15 mouse cellular contexts compared by ENCODE assay signal in the genomic region with DNA sequence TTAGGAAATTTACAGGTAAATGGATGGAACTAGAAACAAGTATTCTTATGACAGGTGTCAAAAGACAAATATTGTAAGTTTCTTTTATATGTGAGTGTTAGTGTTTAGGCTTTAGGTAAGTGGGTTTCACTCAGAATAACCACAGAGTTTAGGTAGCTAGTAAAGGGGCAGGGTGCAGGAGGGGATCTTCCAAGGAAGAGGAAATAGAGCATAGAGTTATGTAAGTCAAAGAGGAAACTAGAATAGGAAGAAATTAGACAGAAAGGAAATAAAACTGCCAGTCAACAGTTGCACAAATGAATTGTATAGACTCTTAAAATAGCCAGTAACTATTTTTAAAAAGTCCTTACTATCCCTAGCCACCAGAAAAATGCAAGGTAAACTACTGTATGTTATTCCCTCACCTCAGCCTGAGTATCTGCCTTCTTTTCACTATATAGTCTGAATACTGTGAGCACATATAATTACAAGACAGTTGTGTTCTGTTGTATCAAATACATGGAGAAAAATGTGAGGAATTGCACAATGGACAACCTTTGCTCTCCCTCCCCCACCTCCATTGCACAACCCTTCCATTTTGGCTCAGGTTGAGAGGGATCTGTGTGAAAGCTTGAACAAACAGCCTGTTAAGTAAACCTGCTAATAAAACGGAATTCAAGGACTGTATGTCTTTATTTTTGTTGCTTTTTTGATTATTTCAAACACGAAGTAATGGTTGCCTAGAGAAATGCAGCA. TPM values are rescaled to one million over a fixed set of nuclear protein-coding genes. Genes with fewer than 3 reads are reported as not detected.
A peak's percentile ranks its signal among the peaks of the same experiment; 100 is the strongest.
DNase-seq lines count a peak whose midpoint lies in the region; ATAC-seq and TF ChIP-seq lines count a peak whose summit lies in the region.
"Had no signal": no experiment of that assay in that cellular context is flagged by ENCODE, and none has a peak within 500 bp of the region (broad histone marks: within the 10 kb centered on the region; RNA-seq: fewer than 3 reads in every experiment).

No protein-coding gene starts in this region.

- TF ChIP-seq POLR2A in liver, adult 2 months (IDR thresholded peaks at IDR 0.05; ENCODE audit: extremely low read depth, insufficient read depth, low read length), result no peak

- 17% methylated on average over 2 of the region's 2 CpGs for WGBS in liver, adult 2 months
- WGBS in midbrain, embryonic 15.5 days, result 70% methylated on average over 2 of the region's 2 CpGs

- H3K27ac ChIP-seq in liver, adult 2 months (replicated peaks; ENCODE audit: insufficient read depth, low read depth, low read length), result no peak overlapping the region; the same call in 1 of the 2 replicates
- no peak overlapping the region for H3K27ac ChIP-seq in midbrain, embryonic 15.5 days
- H3K27ac ChIP-seq: embryonic facial prominence, embryonic 13.5 days; lung, embryonic 15.5 days; neural tube, embryonic 13.5 days had no signal

- H3K4me1 ChIP-seq in liver, adult 2 months (ENCODE audit: control insufficient read depth, insufficient read depth, low read length), result peaks cover 7% of the 10 kb centered on the region; the same call in 1 of the 2 replicates
- no peaks in the 10 kb centered on the region for H3K4me1 ChIP-seq in midbrain, embryonic 15.5 days
- H3K4me1 ChIP-seq: embryonic facial prominence, embryonic 13.5 days; lung, embryonic 15.5 days; neural tube, embryonic 13.5 days had no signal

- H3K9ac ChIP-seq in liver, adult 2 months (ENCODE audit: low read depth, low read length), result no peak overlapping the region
- H3K9ac ChIP-seq in midbrain, embryonic 15.5 days, result no peak overlapping the region
- H3K9ac ChIP-seq: embryonic facial prominence, embryonic 13.5 days; lung, embryonic 15.5 days; neural tube, embryonic 13.5 days had no signal

- ATAC-seq in midbrain, embryonic 15.5 days (replicated peaks), result no peak
- ATAC-seq: forebrain, embryonic 14.5 days had no signal

- no peak for TF ChIP-seq CTCF in liver, adult 2 months (IDR thresholded peaks at IDR 0.05; ENCODE audit: low read depth, low read length)

- H3K4me3 ChIP-seq in liver, adult 2 months (ENCODE audit: insufficient read depth, low read depth, low read length), result peak overlapping the region; percentile 41; the same call in 1 of the 2 replicates
- H3K4me3 ChIP-seq in midbrain, embryonic 15.5 days, result no peak overlapping the region
- H3K4me3 ChIP-seq: embryonic facial prominence, embryonic 13.5 days; lung, embryonic 15.5 days; neural tube, embryonic 13.5 days had no signal

- H3K4me2 ChIP-seq in midbrain, embryonic 15.5 days, result no peak overlapping the region
- H3K4me2 ChIP-seq: embryonic facial prominence, embryonic 13.5 days; lung, embryonic 15.5 days; neural tube, embryonic 13.5 days had no signal

- DNase-seq in adrenal gland, adult 8-10 months, result peak; percentile 13
- no peak for DNase-seq in adrenal gland, postnatal 25 days
- peak; percentile 3 to 17 for DNase-seq in adrenal gland, postnatal 36 days
- peak; percentile 99 for DNase-seq in liver, adult 2 months (ENCODE audit: extremely low read depth, low read depth, low spot score)
- peak; percentile 74 for DNase-seq in lung, postnatal 36 days
- no peak for DNase-seq in cerebellum, adult 11-12 months
- DNase-seq in heart, postnatal 4 days, result no peak
- DNase-seq: cerebellum, postnatal 25 days; heart, postnatal 14 days; retina, postnatal 1 day had no signal

- no peaks in the 10 kb centered on the region for H3K36me3 ChIP-seq in liver, adult 2 months (ENCODE audit: control insufficient read depth, insufficient read depth, low read length)
- no peaks in the 10 kb centered on the region for H3K36me3 ChIP-seq in midbrain, embryonic 15.5 days (replicated peaks)
- H3K36me3 ChIP-seq: embryonic facial prominence, embryonic 13.5 days; lung, embryonic 15.5 days; neural tube, embryonic 13.5 days had no signal

- no peaks in the 10 kb centered on the region for H3K79me2 ChIP-seq in liver, adult 2 months (ENCODE audit: control insufficient read depth, insufficient read depth, low read length)

- no peaks in the 10 kb centered on the region for H3K27me3 ChIP-seq in liver, adult 2 months (ENCODE audit: control insufficient read depth, insufficient read depth, low read length)
- no peaks in the 10 kb centered on the region for H3K27me3 ChIP-seq in midbrain, embryonic 15.5 days (replicated peaks)
- H3K27me3 ChIP-seq: embryonic facial prominence, embryonic 13.5 days; lung, embryonic 15.5 days; neural tube, embryonic 13.5 days had no signal

- H3K9me3 ChIP-seq in midbrain, embryonic 15.5 days, result no peaks in the 10 kb centered on the region
- H3K9me3 ChIP-seq: embryonic facial prominence, embryonic 13.5 days; lung, embryonic 15.5 days; neural tube, embryonic 13.5 days had no signal

RNA-seq across cellular contexts. Expression of gene Tbc1d2b, which starts 32.7 kb away (rescaled TPM):
- total RNA-seq in adrenal gland, adult 8-10 months (2022), result 10 to 100 TPM; 28.0 to 49.4 (median 37.7) TPM
- 30.5 and 44.4 TPM in 2 replicates for total RNA-seq in adrenal gland, postnatal 25 days (2021)
- 10 to 100 TPM; 36.0 to 41.1 TPM for total RNA-seq in adrenal gland, postnatal 36 days (2021)
- 14.1 and 22.1 TPM in 2 replicates for total RNA-seq in liver, adult 2 months (2014; rRNA removed)
- polyA plus RNA-seq in liver, adult 2 months (2012; rRNA removed), result 12.7 and 16.9 TPM in 2 replicates
- 10 to 100 TPM; 14.4 to 18.1 TPM for total RNA-seq in heart, postnatal 4 days (2021)
- 6.5 and 7.6 TPM in 2 replicates for polyA plus RNA-seq in midbrain, embryonic 15.5 days (2015; fragmentation: Nextera tagmentation; extraction: Ambion mirVana)

Comparison
In these comparisons a context has a peak if more than half of its experiments do, and no peak if none do; other contexts are left out.
1. DNase-seq: peak in adrenal gland, adult 8-10 months (single experiment), adrenal gland, postnatal 36 days (2 of 2), liver, adult 2 months (single experiment) and lung, postnatal 36 days (single experiment); none in adrenal gland, postnatal 25 days (single experiment), cerebellum, adult 11-12 months (single experiment) and heart, postnatal 4 days (single experiment).